Mouse (Mus musculus) forebrain, postnatal 0 days (tissue): ENCODE measurements around the gene Acsm3. TPM values are rescaled to one million over a fixed set of nuclear protein-coding genes. Genes with fewer than 3 reads are reported as not detected.

Experiments
- ATAC-seq: fragments of 200-750 bp; cut with Nextera tagmentation; 2 replicates; pipeline ENCODE4 v1.8.0; 2017; ENCODE audit warnings: mild to moderate bottlenecking, moderate library complexity
- DNase-seq: peaks from one replicate; pipeline ENCODE4 v3.0.0-alpha.2; 2015
- H3K27ac ChIP-seq: fragments of 300-500 bp; sonication (generic); 2 replicates; pipeline ENCODE4 v1.5.1; 2014; ENCODE audit warnings: low read depth, mild to moderate bottlenecking, antibody characterized with exemption, low read length, moderate library complexity, mixed read lengths
- H3K27me3 ChIP-seq: fragments of 300-500 bp; sonication (generic); 2 replicates; pipeline ENCODE4 v1.6.1; 2014; ENCODE audit warnings: mild to moderate bottlenecking, low read length, mixed read lengths; ENCODE audit not compliant: insufficient read depth
- H3K36me3 ChIP-seq: fragments of 300-500 bp; sonication (generic); 2 replicates; pipeline ENCODE4 v1.6.1; 2014; ENCODE audit warnings: mild to moderate bottlenecking, moderate library complexity; ENCODE audit not compliant: insufficient read depth
- H3K4me1 ChIP-seq: fragments of 300-500 bp; sonication (generic); 2 replicates; pipeline ENCODE4 v1.6.1; 2014; ENCODE audit warnings: antibody characterized with exemption; ENCODE audit not compliant: insufficient read depth
- H3K4me2 ChIP-seq: fragments of 300-500 bp; sonication (generic); 2 replicates; pipeline ENCODE4 v1.6.1; 2014; ENCODE audit warnings: low read depth, mild to moderate bottlenecking, moderate library complexity
- H3K4me3 ChIP-seq: fragments of 300-500 bp; sonication (generic); 2 replicates; pipeline ENCODE4 v1.5.1; 2014; ENCODE audit warnings: low read depth, low read length, mixed read lengths
- H3K9ac ChIP-seq: fragments of 300-500 bp; sonication (generic); 2 replicates; pipeline ENCODE4 v1.6.1; 2014; ENCODE audit warnings: mild to moderate bottlenecking
- H3K9me3 ChIP-seq: fragments of 300-500 bp; sonication (generic); 2 replicates; pipeline ENCODE4 v1.6.1; 2016; ENCODE audit warnings: low read length
- CTCF ChIP-seq: sonication (generic); IDR thresholded peaks from 2 replicates; pipeline ENCODE4 v1.5.1; 2016; ENCODE audit warnings: antibody characterized with exemption, control low read depth, low read depth
- WGBS: fragments of 180-500 bp; shearing (Covaris S2); extraction: QIAGEN DNeasy Blood & Tissue Kit; methylation state at CpG from one replicate; pipeline ENCODE4 v1.1.7; 2014; 5-methylcytosine and 5-hydroxymethylcytosine counted together
- polyA plus RNA-seq: library from polyadenylated mRNA; unstranded; fragments of >200 nt; fragmentation: Nextera tagmentation; extraction: Ambion mirVana; gene quantifications from 2 replicates; pipeline ENCODE4 v1.2.1, GENCODE M21; 2015
- total RNA-seq: library from RNA; depleted of rRNA; stranded (reverse); fragments of >200 nt; gene quantifications from 2 replicates; pipeline ENCODE4 v1.2.3, GENCODE M21; 2014

The Acsm3 gene
- total and polyA plus RNA-seq, 2 experiments from 2014 or later, result 0.14 TPM; not detected in 1

DNA sequence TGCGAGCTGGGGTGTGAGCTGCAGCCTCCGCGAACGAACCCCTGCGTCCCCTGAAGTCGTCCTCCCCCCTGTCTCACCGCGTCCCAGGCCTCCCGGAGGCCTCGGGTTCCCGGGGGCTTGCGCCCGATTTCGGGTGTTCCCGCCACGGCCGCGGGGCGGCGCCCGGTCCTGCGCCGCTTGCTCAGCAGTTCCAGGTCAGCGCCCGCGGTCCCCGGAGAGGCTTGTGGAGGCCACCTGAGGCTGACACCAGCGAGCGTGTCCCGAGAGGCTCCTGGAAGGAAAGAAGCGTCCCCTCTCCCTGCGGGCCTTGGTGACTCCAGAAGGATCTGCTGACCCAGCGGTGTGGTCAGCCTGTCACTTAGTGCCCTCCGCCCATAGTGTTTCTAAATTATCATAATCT, 16.4 kb upstream of the Acsm3 start:
- ATAC-seq (no peak), DNase-seq (no peak)
- H3K27ac ChIP-seq, result no peak overlapping the region
- TF ChIP-seq CTCF, result 0 out of 2 replicates have a peak, but pooled peaks have one; percentile 16
- H3K4me1 ChIP-seq, result no peaks in the 10 kb centered on the region
- H3K27me3 ChIP-seq, result no peaks in the 10 kb centered on the region
- H3K9ac ChIP-seq, result no peak overlapping the region
- no peak overlapping the region for H3K4me3 ChIP-seq
- H3K4me2 ChIP-seq, result peak overlapping the region; percentile 13; the same call in 1 of the 2 replicates
- no peaks in the 10 kb centered on the region for H3K9me3 ChIP-seq
- WGBS, result 11% methylated on average over 34 of the region's 34 CpGs
- no peaks in the 10 kb centered on the region for H3K36me3 ChIP-seq

DNA sequence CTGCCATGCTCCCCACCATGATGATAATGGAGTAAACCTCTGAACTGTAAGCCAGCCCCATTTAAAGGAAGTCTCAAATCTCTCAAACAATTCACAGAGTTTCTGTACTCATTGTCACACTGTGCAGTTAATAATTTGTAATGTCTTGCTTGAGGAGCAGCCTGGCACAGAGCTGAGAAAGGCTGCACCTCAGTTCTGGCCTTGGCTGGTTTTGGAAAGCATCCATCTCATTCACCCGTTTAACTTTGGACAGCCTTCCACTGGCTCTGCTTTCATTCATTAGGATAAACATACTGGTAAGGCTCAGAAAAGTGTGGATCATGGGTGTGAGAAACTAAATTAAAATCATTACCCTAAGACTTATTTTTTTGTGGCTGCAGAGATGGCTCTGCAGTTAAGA, 14.9 kb upstream of the Acsm3 start:
- no peak overlapping the region for H3K27ac ChIP-seq
- no peak for DNase-seq
- H3K9ac ChIP-seq, result no peak overlapping the region
- 44% methylated on average over 1 of the region's 1 CpGs for WGBS
- no peaks in the 10 kb centered on the region for H3K27me3 ChIP-seq
- TF ChIP-seq CTCF, result no peak
- no peak overlapping the region for H3K4me2 ChIP-seq
- no peaks in the 10 kb centered on the region for H3K4me1 ChIP-seq
- H3K36me3 ChIP-seq, result no peaks in the 10 kb centered on the region
- no peaks in the 10 kb centered on the region for H3K9me3 ChIP-seq
- no peak for ATAC-seq
- no peak overlapping the region for H3K4me3 ChIP-seq

DNA sequence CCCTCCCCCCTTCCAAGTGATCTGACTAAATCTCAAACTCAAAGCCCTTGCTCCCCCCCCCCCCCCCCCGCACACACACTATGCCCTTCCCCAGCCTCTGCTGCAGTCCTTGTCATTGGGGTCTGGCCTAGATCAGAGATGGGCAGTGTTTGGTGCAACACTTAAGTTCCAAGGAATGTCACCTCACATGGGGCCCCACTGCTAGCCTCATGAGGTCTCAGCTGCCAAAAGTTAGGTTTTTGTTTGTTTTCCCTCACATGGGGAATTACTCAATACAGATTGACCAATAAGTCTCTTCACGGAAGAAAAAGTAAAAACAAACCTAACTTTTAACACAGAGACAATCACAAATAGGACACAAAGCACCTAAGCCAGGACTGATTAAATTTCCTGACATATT, 12.0 kb upstream of the Acsm3 start:
- no peak overlapping the region for H3K4me3 ChIP-seq
- no peaks in the 10 kb centered on the region for H3K4me1 ChIP-seq
- ATAC-seq (no peak), DNase-seq (no peak)
- no peak overlapping the region for H3K9ac ChIP-seq
- no peak overlapping the region for H3K4me2 ChIP-seq
- H3K27me3 ChIP-seq, result no peaks in the 10 kb centered on the region
- H3K36me3 ChIP-seq, result no peaks in the 10 kb centered on the region
- 84% methylated on average over 1 of the region's 2 CpGs for WGBS
- no peak for TF ChIP-seq CTCF
- H3K9me3 ChIP-seq, result no peaks in the 10 kb centered on the region
- H3K27ac ChIP-seq, result no peak overlapping the region

DNA sequence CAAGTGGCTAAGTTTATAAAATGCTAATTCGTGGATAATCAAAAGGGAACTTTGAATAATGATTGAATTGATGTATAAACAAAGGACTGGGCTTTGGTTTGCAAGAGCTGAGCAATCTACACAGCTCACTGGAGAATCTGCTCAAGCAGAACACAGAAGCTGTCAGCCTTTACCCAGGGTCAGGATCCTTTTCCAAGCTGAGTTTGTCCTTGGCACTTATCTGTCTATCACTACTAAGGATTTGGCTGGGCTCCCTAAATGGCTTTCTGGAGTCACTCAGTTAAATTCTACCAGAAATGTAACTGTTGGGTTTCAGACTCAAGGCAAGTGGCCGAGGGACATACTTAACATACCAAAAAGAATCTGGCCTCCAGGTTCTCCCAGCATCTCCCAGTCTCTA, 10.8 kb upstream of the Acsm3 start:
- H3K4me2 ChIP-seq, result no peak overlapping the region
- H3K36me3 ChIP-seq, result no peaks in the 10 kb centered on the region
- H3K4me1 ChIP-seq, result no peaks in the 10 kb centered on the region
- H3K4me3 ChIP-seq, result no peak overlapping the region
- no peak overlapping the region for H3K9ac ChIP-seq
- WGBS, result 52% methylated on average over 2 of the region's 2 CpGs
- H3K27ac ChIP-seq, result no peak overlapping the region
- TF ChIP-seq CTCF, result no peak
- no peaks in the 10 kb centered on the region for H3K9me3 ChIP-seq
- H3K27me3 ChIP-seq, result no peaks in the 10 kb centered on the region
- DNase-seq (no peak), ATAC-seq (no peak)

DNA sequence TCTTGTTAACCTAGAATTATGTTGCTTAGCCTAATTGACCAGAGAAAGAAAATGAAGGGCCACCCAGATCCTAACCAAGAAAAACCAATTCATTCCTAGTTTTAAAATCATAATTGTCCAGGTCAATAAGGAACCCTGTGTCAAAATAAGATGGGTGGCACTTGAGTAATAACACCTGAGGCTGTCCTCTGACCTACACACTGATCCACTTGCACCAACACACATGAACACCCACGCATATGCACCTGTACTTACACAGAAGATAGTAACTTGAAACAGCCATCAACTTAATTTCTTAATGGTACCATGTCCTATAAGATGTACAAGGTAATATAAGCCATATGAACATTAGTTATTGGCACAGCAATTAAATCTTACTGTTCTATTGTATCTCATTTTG, 7.0 kb upstream of the Acsm3 start:
- H3K4me1 ChIP-seq, result no peaks in the 10 kb centered on the region
- no peak for DNase-seq
- H3K27me3 ChIP-seq, result no peaks in the 10 kb centered on the region
- no peak for ATAC-seq
- H3K36me3 ChIP-seq, result no peaks in the 10 kb centered on the region
- H3K4me2 ChIP-seq, result no peak overlapping the region
- no peak overlapping the region for H3K27ac ChIP-seq
- WGBS, result 94% methylated on average over 1 of the region's 1 CpGs
- TF ChIP-seq CTCF, result no peak
- H3K9me3 ChIP-seq, result no peaks in the 10 kb centered on the region
- H3K4me3 ChIP-seq, result no peak overlapping the region
- no peak overlapping the region for H3K9ac ChIP-seq

DNA sequence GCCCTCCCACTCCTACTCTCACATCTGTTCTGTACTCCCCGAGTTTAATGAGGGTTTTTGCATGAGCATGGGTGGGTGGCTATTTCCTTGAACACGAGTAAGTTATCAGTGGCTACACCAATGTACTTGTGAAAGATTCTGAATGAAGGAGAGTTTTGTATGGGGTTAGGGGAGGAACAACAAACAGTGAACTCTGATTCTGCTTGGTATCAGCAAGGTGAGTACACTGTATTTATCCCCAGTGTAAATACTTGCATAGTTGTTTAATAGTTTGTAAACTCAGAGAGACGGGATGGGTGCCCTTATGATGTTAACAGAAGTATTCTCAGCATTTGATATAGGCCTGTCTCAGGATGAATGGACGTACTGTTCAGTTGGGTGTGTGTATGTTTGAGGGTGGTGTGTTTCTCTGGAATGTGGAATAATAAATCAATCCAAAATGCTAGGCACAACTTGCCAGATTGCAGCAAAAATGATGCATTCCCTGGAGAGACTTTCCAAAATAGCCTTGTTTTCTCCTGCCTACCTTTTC, 1.5 kb downstream of the Acsm3 start:
- 70% methylated on average over 4 of the region's 4 CpGs for WGBS
- H3K36me3 ChIP-seq, result no peaks in the 10 kb centered on the region

DNA sequence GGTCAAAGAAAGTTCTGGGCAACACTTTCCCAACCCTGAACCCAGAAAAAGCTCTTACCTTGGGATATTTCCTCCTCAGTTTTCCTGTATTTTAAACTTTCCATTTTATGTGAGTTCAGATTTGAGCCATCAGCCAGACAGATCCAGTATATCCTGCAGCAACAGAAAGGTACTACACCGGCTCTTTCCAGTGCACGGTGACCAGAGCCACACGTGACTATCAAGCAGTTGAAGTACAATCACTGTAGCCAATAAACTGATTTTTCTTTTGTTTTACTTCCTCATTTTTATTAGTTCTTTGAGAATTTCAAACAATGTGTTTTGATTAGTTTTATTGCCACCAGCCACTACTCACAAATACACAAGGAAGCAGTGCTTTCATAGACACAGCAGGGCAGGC, 3.7 kb downstream of the Acsm3 start:
- 93% methylated on average over 3 of the region's 3 CpGs for WGBS
- H3K4me1 ChIP-seq, result no peaks in the 10 kb centered on the region
- H3K4me3 ChIP-seq, result no peak overlapping the region
- no peak for DNase-seq
- H3K36me3 ChIP-seq, result no peaks in the 10 kb centered on the region
- H3K4me2 ChIP-seq, result no peak overlapping the region
- no peaks in the 10 kb centered on the region for H3K27me3 ChIP-seq
- no peaks in the 10 kb centered on the region for H3K9me3 ChIP-seq
- no peak overlapping the region for H3K9ac ChIP-seq
- ATAC-seq, result no peak
- H3K27ac ChIP-seq, result no peak overlapping the region
- TF ChIP-seq CTCF, result no peak

More for the DNA sequence above, 1.5 kb downstream of the Acsm3 start:
- Histone ChIP-seq H3K27ac (no peak overlapping the region), H3K27me3 (no peaks in the 10 kb centered on the region), H3K4me2 (no peak overlapping the region), H3K9me3 (no peaks in the 10 kb centered on the region), H3K4me3 (no peak overlapping the region), H3K4me1 (no peaks in the 10 kb centered on the region), H3K9ac (no peak overlapping the region)
- ATAC-seq, result no peak
- DNase-seq, result no peak
- no peak for TF ChIP-seq CTCF
